Mouse (Mus musculus) liver, embryonic 14.5 days (tissue): ENCODE measurements around the gene Gsdma3. TPM values are rescaled to one million over a fixed set of nuclear protein-coding genes. Genes with fewer than 3 reads are reported as not detected.

ENCODE experiments used
- ATAC-seq: fragments of 200-750 bp; cut with Nextera tagmentation; 2 replicates; pipeline ENCODE4 v1.8.0; 2017; ENCODE audit warnings: moderate number of reproducible peaks, mild to moderate bottlenecking, moderate library complexity; ENCODE audit not compliant: insufficient read depth
- DNase-seq, 3 experiments: peaks; one replicate each; pipeline ENCODE4 v3.0.0-alpha.2; 2012 to 2013; ENCODE audit warnings: low read depth in 3 of 3, low spot score in 3 of 3
- H3K27ac ChIP-seq: fragments of 300-500 bp; sonication (generic); 2 replicates; pipeline ENCODE4 v1.5.1; 2014; ENCODE audit warnings: moderate library complexity, mild to moderate bottlenecking, control low read depth, inconsistent platforms
- H3K27me3 ChIP-seq: fragments of 300-500 bp; sonication (generic); 2 replicates; pipeline ENCODE4 v1.6.1; 2014; ENCODE audit warnings: mild to moderate bottlenecking, low read length, moderate library complexity; ENCODE audit not compliant: control insufficient read depth, insufficient read depth
- H3K36me3 ChIP-seq: fragments of 300-500 bp; sonication (generic); replicated peaks from 2 replicates; pipeline ENCODE4 v1.6.1; 2014; ENCODE audit warnings: low read depth; ENCODE audit not compliant: control insufficient read depth, insufficient read depth
- H3K4me1 ChIP-seq, 2 experiments: fragments of 200-500 bp in 1 of 2; fragments of 300-500 bp in 1 of 2; sonication (generic) in 1 of 2; replicated peaks; 2 replicates each; pipeline ENCODE4 v1.6.1; 2012 to 2014; ENCODE audit warnings: antibody characterized with exemption in 1 of 2, inconsistent platforms in 1 of 2, low read length in 1 of 2; ENCODE audit not compliant: control insufficient read depth in 2 of 2, insufficient read depth in 2 of 2
- H3K4me2 ChIP-seq: fragments of 300-500 bp; sonication (generic); 2 replicates; pipeline ENCODE4 v1.6.1; 2014; ENCODE audit warnings: low read depth, mild to moderate bottlenecking, control low read depth, moderate library complexity
- H3K4me3 ChIP-seq, 2 experiments: fragments of 200-500 bp in 1 of 2; fragments of 300-500 bp in 1 of 2; sonication (generic) in 1 of 2; 2 replicates each; pipeline ENCODE4 v1.5.1; 2012 to 2014; ENCODE audit warnings: low read depth in 2 of 2, low read length in 2 of 2, mild to moderate bottlenecking in 2 of 2, control low read depth in 1 of 2, inconsistent platforms in 1 of 2, moderate library complexity in 1 of 2; ENCODE audit not compliant: insufficient read depth in 1 of 2
- H3K9ac ChIP-seq: fragments of 300-500 bp; sonication (generic); replicated peaks from 2 replicates; pipeline ENCODE4 v1.6.1; 2014; ENCODE audit warnings: mild to moderate bottlenecking, control low read depth, moderate library complexity
- H3K9me3 ChIP-seq: fragments of 300-500 bp; sonication (generic); 2 replicates; pipeline ENCODE4 v1.6.1; 2016; ENCODE audit warnings: low read length, mixed read lengths; ENCODE audit not compliant: control insufficient read depth
- CTCF ChIP-seq: IDR thresholded peaks from 2 replicates; pipeline ENCODE4 v1.5.1; 2016; ENCODE audit warnings: antibody characterized with exemption, low read depth, control low read depth
- EP300 ChIP-seq: IDR thresholded peaks from 2 replicates; pipeline ENCODE4 v1.6.1; 2016; ENCODE audit warnings: antibody characterized with exemption, low read depth
- WGBS: fragments of 180-500 bp; shearing (Covaris S2); extraction: QIAGEN DNeasy Blood & Tissue Kit; methylation state at CpG from one replicate; pipeline ENCODE4 v1.1.7; 2014; ENCODE audit not compliant: insufficient replicate concordance; 5-methylcytosine and 5-hydroxymethylcytosine counted together
- polyA plus RNA-seq, 2 experiments: library from polyadenylated mRNA; depleted of rRNA in 1 of 2; stranded (reverse) in 1 of 2; unstranded in 1 of 2; fragments of >200 nt; fragmentation: Nextera tagmentation in 1 of 2; extraction: Ambion mirVana in 1 of 2; gene quantifications; 2 replicates each; pipeline versions ENCODE4 v1.2.1 to v1.2.3; 2012 to 2014

The Gsdma3 gene
- polyA plus RNA-seq, 2 experiments: not detected

DNA sequence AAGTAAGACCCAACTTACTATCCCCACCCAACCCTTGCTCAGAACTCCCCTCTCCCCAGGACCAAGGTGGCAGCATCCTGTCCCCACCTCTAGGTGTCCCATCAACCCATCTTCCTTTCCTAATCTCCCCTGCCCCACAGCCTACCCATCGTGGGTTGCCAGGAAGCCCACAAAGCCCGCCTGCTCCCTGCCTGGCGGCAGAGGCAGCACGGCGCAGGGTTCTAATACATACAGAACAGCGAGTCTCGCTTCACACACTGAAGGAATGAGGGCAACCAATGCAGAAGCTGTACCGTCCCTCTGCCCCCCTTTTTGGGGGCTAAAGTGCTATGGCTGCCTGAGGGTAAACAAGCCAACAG is 44.2 kb upstream of the Gsdma3 start:
- Histone ChIP-seq H3K4me2 (peak overlapping the region; percentile 94), H3K27ac (peak overlapping the region; percentile 99), H3K27me3 (no peaks in the 10 kb centered on the region), H3K4me1 (peaks cover 41 to 65% of the 10 kb centered on the region in 2 experiments), H3K9me3 (no peaks in the 10 kb centered on the region), H3K36me3 (peaks cover 11% of the 10 kb centered on the region), H3K9ac (peak overlapping the region; percentile 98), H3K4me3 (peak overlapping the region; percentile 62 to 71)
- WGBS: 10% methylated on average over 8 of the region's 8 CpGs
- DNase-seq (no peak), ATAC-seq (peak; percentile 1; the same call in 1 of the 2 replicates)
- TF ChIP-seq CTCF (peak; percentile 54), EP300 (no peak)

DNA sequence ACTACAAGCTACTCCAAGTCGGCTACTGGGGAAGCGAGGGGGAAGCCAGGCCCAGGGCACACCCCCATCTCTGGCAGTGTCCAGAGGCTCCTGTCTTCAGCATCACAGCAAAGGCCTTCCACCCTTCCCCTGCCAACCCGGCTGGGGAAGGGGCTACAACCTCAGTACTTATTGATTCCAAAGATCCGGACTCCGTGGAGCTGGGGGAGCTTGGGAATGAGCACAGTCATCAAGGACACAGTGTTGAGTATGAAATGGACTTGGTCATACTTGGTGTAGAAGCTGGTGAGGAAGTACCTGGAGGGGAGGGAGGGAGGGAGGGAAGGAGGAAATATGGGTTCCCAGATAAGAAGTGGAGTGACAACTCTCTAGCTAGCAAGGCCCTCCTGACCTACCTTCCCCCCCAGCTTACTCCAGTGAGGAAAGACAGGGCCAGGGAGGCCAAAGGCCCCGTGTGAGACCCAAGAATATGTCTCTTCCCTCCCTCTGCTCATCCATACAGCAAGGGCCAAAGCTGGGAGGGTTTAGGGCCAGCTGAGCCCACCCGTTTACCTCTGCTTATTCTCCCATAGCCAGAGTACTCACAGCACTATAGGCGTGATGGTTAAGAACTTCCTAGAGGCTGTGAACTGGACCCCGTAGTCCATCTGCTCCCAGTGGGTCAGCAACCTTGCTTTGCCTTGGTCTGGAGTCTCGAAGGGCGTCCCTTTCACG is 43.5 kb upstream of the Gsdma3 start:
- TF ChIP-seq CTCF (no peak), EP300 (peak; percentile 72)
- Histone ChIP-seq H3K4me1 (peaks cover 46 to 71% of the 10 kb centered on the region in 2 experiments), H3K9ac (peak overlapping the region; percentile 98), H3K36me3 (peaks cover 11% of the 10 kb centered on the region), H3K27ac (peak overlapping the region; percentile 99), H3K4me2 (peak overlapping the region; percentile 94), H3K4me3 (peak overlapping the region; percentile 62 to 71), H3K9me3 (no peaks in the 10 kb centered on the region), H3K27me3 (no peaks in the 10 kb centered on the region)
- 14% methylated on average over 12 of the region's 12 CpGs for WGBS
- DNase-seq: peak in 2 of 3 experiments; percentile 75 to 77
- peak; percentile 74 for ATAC-seq

DNA sequence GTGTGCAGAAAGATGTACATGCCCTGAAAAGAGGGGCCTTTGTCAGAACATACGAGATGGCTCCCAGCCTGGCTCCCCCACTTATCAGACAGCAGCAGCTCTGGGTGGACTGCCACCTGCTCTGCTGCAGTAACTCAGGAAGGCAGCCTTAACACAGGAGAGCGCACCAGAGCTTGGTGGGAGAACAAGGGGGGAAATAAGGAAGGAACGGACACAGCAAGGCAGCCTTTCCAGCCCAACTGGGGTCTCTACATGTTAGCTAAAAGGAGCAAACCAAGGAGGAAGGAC is 43.0 kb upstream of the Gsdma3 start:
- Histone ChIP-seq H3K9ac (peak overlapping the region; percentile 98), H3K4me1 (peaks cover 51 to 75% of the 10 kb centered on the region in 2 experiments), H3K4me3 (peak overlapping the region; percentile 62 to 71), H3K9me3 (no peaks in the 10 kb centered on the region), H3K4me2 (peak overlapping the region; percentile 94), H3K27me3 (no peaks in the 10 kb centered on the region), H3K36me3 (peaks cover 11% of the 10 kb centered on the region), H3K27ac (peak overlapping the region; percentile 99)
- DNase-seq: peak in 2 of 3 experiments; percentile 81 to 82
- ATAC-seq: peak; percentile 74
- WGBS: 12% methylated on average over 3 of the region's 3 CpGs
- peak; percentile 85 for TF ChIP-seq EP300
- TF ChIP-seq CTCF: no peak

DNA sequence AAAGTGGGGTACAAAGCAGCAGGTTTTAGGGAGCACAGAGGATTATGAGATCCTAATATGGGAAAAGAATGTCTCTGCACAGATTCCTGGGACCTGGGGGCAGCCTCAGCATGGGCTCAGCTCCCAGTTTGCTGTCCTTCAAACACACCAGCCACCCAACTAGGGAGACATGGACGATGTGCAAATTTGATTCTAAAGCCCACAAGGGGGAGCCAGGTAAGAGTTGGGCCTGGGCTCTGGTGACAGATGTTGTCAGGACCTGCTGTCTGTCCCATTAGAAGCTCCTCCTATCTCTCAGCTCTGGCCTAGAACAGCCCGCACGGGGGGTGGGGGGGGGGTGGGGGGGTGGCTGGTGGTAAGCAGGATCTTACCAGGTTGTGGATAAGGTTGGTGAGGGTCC is 42.6 kb upstream of the Gsdma3 start:
- DNase-seq: peak in 1 of 3 experiments; percentile 64
- peak overlapping the region; percentile 62 to 71 for H3K4me3 ChIP-seq
- H3K27ac ChIP-seq: peak overlapping the region; percentile 99
- 2% methylated on average over 3 of the region's 3 CpGs for WGBS
- H3K4me2 ChIP-seq: peak overlapping the region; percentile 94
- H3K9me3 ChIP-seq: no peaks in the 10 kb centered on the region
- peak; percentile 27; the same call in 1 of the 2 replicates for ATAC-seq
- no peak for TF ChIP-seq EP300
- peak; percentile 74 for TF ChIP-seq CTCF
- H3K4me1 ChIP-seq: peaks cover 54 to 76% of the 10 kb centered on the region in 2 experiments
- peak overlapping the region; percentile 98 for H3K9ac ChIP-seq
- no peaks in the 10 kb centered on the region for H3K27me3 ChIP-seq
- H3K36me3 ChIP-seq: peaks cover 11% of the 10 kb centered on the region

DNA sequence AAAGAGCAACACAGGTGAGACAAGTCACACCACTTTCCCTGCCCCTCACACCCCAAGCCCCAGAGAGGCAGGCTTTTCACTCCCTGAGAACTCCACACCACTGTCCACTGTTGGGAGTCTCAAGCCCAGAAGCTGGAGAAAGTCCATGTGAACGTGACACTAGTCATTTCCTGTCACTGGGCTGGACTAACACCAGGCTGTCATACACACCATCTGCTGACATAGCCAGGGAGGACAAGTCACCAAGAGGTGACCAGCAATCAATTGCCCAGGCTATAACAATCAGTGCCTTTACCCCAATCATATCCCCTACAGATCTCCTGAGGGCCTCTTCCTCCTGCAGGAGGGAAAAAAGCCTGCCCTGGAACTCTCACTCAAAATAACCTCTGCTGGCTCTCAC is 42.0 kb upstream of the Gsdma3 start:
- peak overlapping the region; percentile 30 to 62 for H3K4me3 ChIP-seq
- H3K4me1 ChIP-seq: peaks cover 60 to 82% of the 10 kb centered on the region in 2 experiments
- no peaks in the 10 kb centered on the region for H3K27me3 ChIP-seq
- DNase-seq: no peak
- H3K9me3 ChIP-seq: no peaks in the 10 kb centered on the region
- no peak for TF ChIP-seq CTCF
- no peak for TF ChIP-seq EP300
- peak overlapping the region; percentile 98 for H3K9ac ChIP-seq
- WGBS: 7% methylated on average over 1 of the region's 1 CpGs
- peaks cover 11% of the 10 kb centered on the region for H3K36me3 ChIP-seq
- H3K27ac ChIP-seq: peak overlapping the region; percentile 99
- peak overlapping the region; percentile 94 for H3K4me2 ChIP-seq
- no peak for ATAC-seq
